Mouse (Mus musculus): Measurements from ENCODE around the gene Sumo1.

- TF ChIP-seq CTCF (IDR thresholded peaks at IDR 0.05; ENCODE audit: borderline replicate concordance, control insufficient read depth, extremely low read depth, insufficient read depth, low read length, poor library complexity) = no peak
- TF ChIP-seq POLR2A (IDR thresholded peaks at IDR 0.05; ENCODE audit: control insufficient read depth, extremely low read depth, insufficient read depth, low read length, poor library complexity) = no peak
Measured at GRCm38 (mm10) chr1:59549036-59549675, 121.5 kb downstream of the Sumo1 start.
